Mouse (Mus musculus) MEL (cell line): ENCODE data around the gene Mmp2.

Experiments
- BHLHE40 ChIP-seq: IDR thresholded peaks from 2 replicates; pipeline ENCODE4 v1.6.1; 2012; ENCODE audit warnings: low read depth, mild to moderate bottlenecking, inconsistent platforms, low read length, improper control_type of control experiment, borderline replicate concordance
- CTCF ChIP-seq, 3 experiments: IDR thresholded peaks in 2 of 3; conservative IDR thresholded peaks in 1 of 3; 2 replicates each; pipeline ENCODE4 v1.5.1; 2011 to 2012; ENCODE audit warnings: low read length in 3 of 3, low read depth in 2 of 3, mild to moderate bottlenecking in 2 of 3, improper control_type of control experiment in 1 of 3, inconsistent platforms in 1 of 3, mixed read lengths in 1 of 3, moderate library complexity in 1 of 3; ENCODE audit not compliant: control insufficient read depth in 1 of 3, insufficient read depth in 1 of 3, poor library complexity in 1 of 3, severe bottlenecking in 1 of 3
- E2F4 ChIP-seq: IDR thresholded peaks from 2 replicates; pipeline ENCODE4 v1.6.1; 2011; ENCODE audit warnings: low read depth, low read length, improper control_type of control experiment, borderline replicate concordance
- EP300 ChIP-seq, 2 experiments: IDR thresholded peaks; 2 replicates each; pipeline ENCODE4 v1.6.1; 2011; ENCODE audit warnings: improper control_type of control experiment in 2 of 2, low read length in 2 of 2, low read depth in 1 of 2, mild to moderate bottlenecking in 1 of 2
- MAFK ChIP-seq: IDR thresholded peaks from 2 replicates; pipeline ENCODE4 v1.6.1; 2011; ENCODE audit warnings: low read depth, mild to moderate bottlenecking, low read length, improper control_type of control experiment, borderline replicate concordance
- MAZ ChIP-seq: IDR thresholded peaks from 2 replicates; pipeline ENCODE4 v1.6.1; 2012; ENCODE audit warnings: low read depth, mild to moderate bottlenecking, inconsistent platforms, low read length, improper control_type of control experiment
- MXI1 ChIP-seq: IDR thresholded peaks from 2 replicates; pipeline ENCODE4 v1.6.1; 2011; ENCODE audit warnings: mild to moderate bottlenecking, low read depth, low read length, improper control_type of control experiment
- MYC ChIP-seq: IDR thresholded peaks from 2 replicates; pipeline ENCODE4 v1.6.1; 2011; ENCODE audit warnings: low read depth, mild to moderate bottlenecking, low read length, improper control_type of control experiment, moderate library complexity
- NRF1 ChIP-seq: IDR thresholded peaks from 2 replicates; pipeline ENCODE4 v1.6.1; 2014; ENCODE audit warnings: low read depth, mild to moderate bottlenecking, inconsistent platforms, low read length, improper control_type of control experiment, moderate library complexity; ENCODE audit not compliant: poor library complexity, insufficient read depth, severe bottlenecking
- POLR2A ChIP-seq, 2 experiments: IDR thresholded peaks; 2 replicates each; pipeline ENCODE4 v1.6.1; 2011 to 2012; ENCODE audit warnings: low read length in 2 of 2, mild to moderate bottlenecking in 2 of 2, control low read depth in 1 of 2, improper control_type of control experiment in 1 of 2, low read depth in 1 of 2, moderate library complexity in 1 of 2; ENCODE audit not compliant: control insufficient read depth in 1 of 2, insufficient read depth in 1 of 2, poor library complexity in 1 of 2
- TCF12 ChIP-seq: IDR thresholded peaks from 2 replicates; pipeline ENCODE4 v1.6.1; 2014; ENCODE audit warnings: low read depth, mild to moderate bottlenecking, inconsistent platforms, low read length, improper control_type of control experiment, moderate library complexity
- USF1 ChIP-seq: IDR thresholded peaks from 2 replicates; pipeline ENCODE4 v1.6.1; 2014; ENCODE audit warnings: low read depth, mild to moderate bottlenecking, inconsistent platforms, low read length, improper control_type of control experiment, moderate library complexity

DNA sequence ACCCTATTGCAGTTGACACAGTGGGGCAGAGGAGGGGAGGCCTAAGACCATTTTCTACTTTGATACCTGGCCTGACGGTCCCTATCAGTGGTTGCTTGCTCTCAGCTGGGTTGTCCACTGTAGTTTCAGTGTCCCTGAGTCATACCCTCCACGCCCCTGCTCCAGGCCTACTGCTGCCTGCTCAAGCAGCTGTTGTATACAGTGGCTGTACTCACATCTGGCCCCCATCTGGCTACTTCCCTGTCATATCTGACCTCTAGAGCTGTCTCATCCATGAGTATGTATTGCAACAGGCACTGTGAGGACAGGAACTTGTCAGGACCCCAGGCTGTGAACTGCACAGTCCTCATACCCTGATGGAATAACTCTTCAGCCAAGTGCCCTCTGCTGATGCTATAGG lies 14.3 kb upstream of the Mmp2 start:
- TF ChIP-seq MXI1 (no peak), TCF12 (no peak), USF1 (no peak), CTCF (IDR thresholded peaks at IDR 0.05 in 2 of 3, conservative IDR thresholded peaks at IDR 0.05 in 1 of 3; ENCODE audit: control insufficient read depth in 1 of 3, insufficient read depth in 1 of 3, low read depth in 2 of 3, low read length in 3 of 3, poor library complexity in 1 of 3, severe bottlenecking in 1 of 3) (no peak), MAFK (no peak), MYC (no peak), NRF1 (no peak), E2F4 (no peak), BHLHE40 (no peak), MAZ (no peak), EP300 (IDR thresholded peaks at IDR 0.05; ENCODE audit: low read depth in 1 of 2, low read length in 2 of 2) (no peak), POLR2A (IDR thresholded peaks at IDR 0.05; ENCODE audit: control insufficient read depth in 1 of 2, insufficient read depth in 1 of 2, low read depth in 1 of 2, low read length in 2 of 2, poor library complexity in 1 of 2) (no peak)
